ENCODE assay signal across 13 mouse cellular contexts in genomic region chr10:19877679-19878078, GRCm38 (mm10). TPM values are rescaled to one million over a fixed set of nuclear protein-coding genes. Genes with fewer than 3 reads are reported as not detected.
"Had no signal": no experiment of that assay in that cellular context is flagged by ENCODE, and none has a peak within 500 bp of the region (broad histone marks: within the 10 kb centered on the region; RNA-seq: fewer than 3 reads in every experiment).

No protein-coding gene starts in this region.

- H3K9ac ChIP-seq: intestine, embryonic 15.5 days; kidney, embryonic 15.5 days; limb, embryonic 15.5 days; lung, embryonic 14.5 days had no signal

- H3K27ac ChIP-seq: intestine, embryonic 15.5 days; kidney, embryonic 15.5 days; limb, embryonic 15.5 days had no signal

- H3K4me2 ChIP-seq: intestine, embryonic 15.5 days; kidney, embryonic 15.5 days; limb, embryonic 15.5 days; lung, embryonic 14.5 days had no signal

- H3K27me3 ChIP-seq: intestine, embryonic 15.5 days; kidney, embryonic 15.5 days; limb, embryonic 15.5 days; megakaryocyte, embryonic 14.5 days had no signal

- DNase-seq: kidney, adult 18-20 months; kidney, postnatal 14 days; lung, embryonic 14.5 days; lung, postnatal 10 days; lung, postnatal 4 days; midbrain, embryonic 14.5 days; retina, postnatal 1 day had no signal

- H3K4me1 ChIP-seq: kidney, embryonic 15.5 days; limb, embryonic 15.5 days had no signal

- H3K9me3 ChIP-seq: intestine, embryonic 15.5 days; kidney, embryonic 15.5 days; limb, embryonic 15.5 days; megakaryocyte, embryonic 14.5 days had no signal

- H3K4me3 ChIP-seq: intestine, embryonic 15.5 days; kidney, embryonic 15.5 days; limb, embryonic 15.5 days; megakaryocyte, embryonic 14.5 days; myocyte had no signal

- H3K36me3 ChIP-seq: intestine, embryonic 15.5 days; limb, embryonic 15.5 days had no signal

RNA-seq across cellular contexts. Expression of gene Slc35d3, which starts 26.4 kb away (rescaled TPM):
- total RNA-seq: neutrophil, adult 5-6 weeks had no signal
- polyA plus RNA-seq: myocyte had no signal
